Mouse (Mus musculus) midbrain, embryonic 14.5 days (tissue): ENCODE results near the gene Rnf183. TPM values are rescaled to one million over a fixed set of nuclear protein-coding genes. Genes with fewer than 3 reads are reported as not detected.
A peak's percentile ranks its signal among the peaks of the same experiment; 100 is the strongest.
"Not testable (repeated sequence)": the region's sequence is repeated elsewhere in the genome, so short reads cannot be mapped to it uniquely, and the experiment has no call there.

Source experiments
- ATAC-seq: fragments of 200-750 bp; cut with Nextera tagmentation; 2 replicates; pipeline ENCODE4 v1.8.0; 2017; ENCODE audit warnings: moderate number of reproducible peaks, moderate library complexity; ENCODE audit not compliant: low FRiP score, low TSS enrichment
- DNase-seq: peaks from one replicate; pipeline ENCODE4 v3.0.0-alpha.2; 2015
- H3K27ac ChIP-seq: fragments of 300-500 bp; sonication (generic); replicated peaks from 2 replicates; pipeline ENCODE4 v1.5.1; 2014; ENCODE audit warnings: mild to moderate bottlenecking, low read depth, low read length, moderate library complexity
- H3K27me3 ChIP-seq: fragments of 300-500 bp; sonication (generic); 2 replicates; pipeline ENCODE4 v1.6.1; 2014; ENCODE audit warnings: low read length, control low read depth, mixed read lengths; ENCODE audit not compliant: control insufficient read depth, insufficient read depth
- H3K36me3 ChIP-seq: fragments of 300-500 bp; sonication (generic); 2 replicates; pipeline ENCODE4 v1.6.1; 2014; ENCODE audit warnings: low read length, control low read depth; ENCODE audit not compliant: control insufficient read depth, insufficient read depth
- H3K4me1 ChIP-seq: fragments of 300-500 bp; sonication (generic); 2 replicates; pipeline ENCODE4 v1.6.1; 2014; ENCODE audit warnings: mild to moderate bottlenecking, antibody characterized with exemption, low read length, control low read depth; ENCODE audit not compliant: control insufficient read depth, insufficient read depth
- H3K4me2 ChIP-seq: fragments of 300-500 bp; sonication (generic); 2 replicates; pipeline ENCODE4 v1.6.1; 2014; ENCODE audit warnings: mild to moderate bottlenecking, low read length, moderate library complexity
- H3K4me3 ChIP-seq: fragments of 300-500 bp; sonication (generic); replicated peaks from 2 replicates; pipeline ENCODE4 v1.5.1; 2014; ENCODE audit warnings: low read depth, low read length
- H3K9ac ChIP-seq: fragments of 300-500 bp; sonication (generic); replicated peaks from 2 replicates; pipeline ENCODE4 v1.6.1; 2014; ENCODE audit warnings: mild to moderate bottlenecking, low read length, moderate library complexity
- H3K9me3 ChIP-seq: fragments of 300-500 bp; sonication (generic); 2 replicates; pipeline ENCODE4 v1.6.1; 2016; ENCODE audit warnings: low read length, control low read depth, mixed read lengths; ENCODE audit not compliant: control insufficient read depth
- WGBS: fragments of 180-500 bp; shearing (Covaris S2); extraction: QIAGEN DNeasy Blood & Tissue Kit; methylation state at CpG from one replicate; pipeline ENCODE4 v1.1.7; 2014; 5-methylcytosine and 5-hydroxymethylcytosine counted together
- polyA plus RNA-seq: library from polyadenylated mRNA; unstranded; fragments of >200 nt; fragmentation: Nextera tagmentation; extraction: Ambion mirVana; gene quantifications from 2 replicates; pipeline ENCODE4 v1.2.1, GENCODE M21; 2014

The Rnf183 gene
- 0.15 TPM in 1 of 2 replicates, not detected in the other for polyA plus RNA-seq

- no peak for ATAC-seq
Measured at GRCm38 (mm10) chr4:62435081-62435480, at the start of gene Rnf183. Gene Rnf183 (minus strand): TSS chr4:62435252.

GRCm38 (mm10) chr4:62480709-62481605 lies 45.9 kb upstream of the Rnf183 start:
- Histone ChIP-seq H3K27me3 (peaks cover 15% of the 10 kb centered on the region; the same call in 1 of the 2 replicates), H3K4me2 (no peak overlapping the region), H3K4me3 (no peak overlapping the region), H3K9me3 (no peaks in the 10 kb centered on the region), H3K27ac (no peak overlapping the region), H3K4me1 (peaks cover 7% of the 10 kb centered on the region; the same call in 1 of the 2 replicates), H3K36me3 (no peaks in the 10 kb centered on the region), H3K9ac (no peak overlapping the region)
- DNase-seq (peak; percentile 14), ATAC-seq (no peak)
- WGBS = 50% methylated on average over 10 of the region's 10 CpGs

More at GRCm38 (mm10) chr4:62435081-62435480, at the start of gene Rnf183:
- Histone ChIP-seq H3K36me3 (no peaks in the 10 kb centered on the region), H3K4me1 (no peaks in the 10 kb centered on the region), H3K9ac (no peak within 1 kb of the TSS), H3K27ac (no peak within 1 kb of the TSS), H3K9me3 (no peaks in the 10 kb centered on the region), H3K4me2 (no peak within 1 kb of the TSS), H3K27me3 (no peaks in the 10 kb centered on the region), H3K4me3 (no peak within 1 kb of the TSS)
- WGBS = 88% methylated on average over 6 of the region's 6 CpGs
- DNase-seq = no peak

GRCm38 (mm10) chr4:62479937-62480708 lies 45.1 kb upstream of the Rnf183 start, which contains the start of gene Bspry:
Gene Bspry (plus strand): TSS chr4:62480053.
- Histone ChIP-seq H3K36me3 (no peaks in the 10 kb centered on the region), H3K27ac (no peak within 1 kb of the TSS), H3K27me3 (peaks cover 15% of the 10 kb centered on the region; the same call in 1 of the 2 replicates), H3K4me3 (peak within 1 kb of the TSS; percentile 34), H3K9ac (no peak within 1 kb of the TSS), H3K4me2 (peak within 1 kb of the TSS; percentile 56), H3K4me1 (peaks cover 7% of the 10 kb centered on the region; the same call in 1 of the 2 replicates), H3K9me3 (no peaks in the 10 kb centered on the region)
- DNase-seq (peak; percentile 53), ATAC-seq (peak; percentile 69; the same call in 1 of the 2 replicates)
- 2% methylated on average over 71 of the region's 71 CpGs for WGBS

GRCm38 (mm10) chr4:62479593-62479936 lies 44.5 kb upstream of the Rnf183 start:
- H3K9ac ChIP-seq, H3K9me3 ChIP-seq, H3K36me3 ChIP-seq, H3K4me1 ChIP-seq, DNase-seq, H3K27ac ChIP-seq, ATAC-seq: not testable (repeated sequence)
- Histone ChIP-seq H3K4me3 (peak overlapping the region; percentile 34), H3K4me2 (peak overlapping the region; percentile 56), H3K27me3 (peaks cover 15% of the 10 kb centered on the region; the same call in 1 of the 2 replicates)
- WGBS = 16% methylated on average over 11 of the region's 11 CpGs

GRCm38 (mm10) chr4:62477542-62478244 lies 42.6 kb upstream of the Rnf183 start:
- ATAC-seq (no peak), DNase-seq (no peak)
- Histone ChIP-seq H3K4me2 (no peak overlapping the region), H3K27me3 (peaks cover 15% of the 10 kb centered on the region; the same call in 1 of the 2 replicates), H3K9me3 (no peaks in the 10 kb centered on the region), H3K36me3 (no peaks in the 10 kb centered on the region), H3K27ac (no peak overlapping the region), H3K4me1 (peaks cover 7% of the 10 kb centered on the region; the same call in 1 of the 2 replicates), H3K9ac (no peak overlapping the region), H3K4me3 (no peak overlapping the region)
- WGBS = 91% methylated on average over 6 of the region's 6 CpGs

- 94% methylated on average over 6 of the region's 6 CpGs for WGBS
- H3K4me3 ChIP-seq = no peak overlapping the region
- H3K9ac ChIP-seq = no peak overlapping the region
- H3K4me2 ChIP-seq = no peak overlapping the region
- DNase-seq = no peak
- peaks cover 15% of the 10 kb centered on the region; the same call in 1 of the 2 replicates for H3K27me3 ChIP-seq
- no peak overlapping the region for H3K27ac ChIP-seq
- H3K4me1 ChIP-seq = peaks cover 7% of the 10 kb centered on the region; the same call in 1 of the 2 replicates
- H3K9me3 ChIP-seq = no peaks in the 10 kb centered on the region
- ATAC-seq = no peak
- no peaks in the 10 kb centered on the region for H3K36me3 ChIP-seq
Measured at GRCm38 (mm10) chr4:62475793-62476192, 40.7 kb upstream of the Rnf183 start.

GRCm38 (mm10) chr4:62475131-62475530 lies 40.1 kb upstream of the Rnf183 start:
- H3K4me2 ChIP-seq = no peak overlapping the region
- no peak overlapping the region for H3K9ac ChIP-seq
- H3K4me1 ChIP-seq = peaks cover 7% of the 10 kb centered on the region; the same call in 1 of the 2 replicates
- DNase-seq (no peak), ATAC-seq (no peak)
- H3K9me3 ChIP-seq = no peaks in the 10 kb centered on the region
- no peaks in the 10 kb centered on the region for H3K36me3 ChIP-seq
- no peak overlapping the region for H3K4me3 ChIP-seq
- H3K27me3 ChIP-seq = peaks cover 13% of the 10 kb centered on the region; the same call in 1 of the 2 replicates
- H3K27ac ChIP-seq = no peak overlapping the region
- WGBS = 94% methylated on average over 2 of the region's 2 CpGs

- DNase-seq = no peak
- ATAC-seq = no peak
- no peak overlapping the region for H3K4me3 ChIP-seq
- no peaks in the 10 kb centered on the region for H3K9me3 ChIP-seq
- 99% methylated on average over 2 of the region's 2 CpGs for WGBS
- no peak overlapping the region for H3K9ac ChIP-seq
- H3K4me2 ChIP-seq = no peak overlapping the region
- H3K27me3 ChIP-seq = 0 out of 2 replicates have a peak, but pooled peaks cover 3% of the 10 kb centered on the region
- H3K27ac ChIP-seq = no peak overlapping the region
- H3K36me3 ChIP-seq = no peaks in the 10 kb centered on the region
- H3K4me1 ChIP-seq = no peaks in the 10 kb centered on the region
Measured at GRCm38 (mm10) chr4:62472071-62472470, 37.0 kb upstream of the Rnf183 start.
